Mouse (Mus musculus): Measurements from ENCODE around the gene Tec. TPM values are rescaled to one million over a fixed set of nuclear protein-coding genes. Genes with fewer than 3 reads are reported as not detected.

The Tec gene
- total RNA-seq, 2 experiments from 2014 or later, result 1.2 to 1.4 TPM

DNA sequence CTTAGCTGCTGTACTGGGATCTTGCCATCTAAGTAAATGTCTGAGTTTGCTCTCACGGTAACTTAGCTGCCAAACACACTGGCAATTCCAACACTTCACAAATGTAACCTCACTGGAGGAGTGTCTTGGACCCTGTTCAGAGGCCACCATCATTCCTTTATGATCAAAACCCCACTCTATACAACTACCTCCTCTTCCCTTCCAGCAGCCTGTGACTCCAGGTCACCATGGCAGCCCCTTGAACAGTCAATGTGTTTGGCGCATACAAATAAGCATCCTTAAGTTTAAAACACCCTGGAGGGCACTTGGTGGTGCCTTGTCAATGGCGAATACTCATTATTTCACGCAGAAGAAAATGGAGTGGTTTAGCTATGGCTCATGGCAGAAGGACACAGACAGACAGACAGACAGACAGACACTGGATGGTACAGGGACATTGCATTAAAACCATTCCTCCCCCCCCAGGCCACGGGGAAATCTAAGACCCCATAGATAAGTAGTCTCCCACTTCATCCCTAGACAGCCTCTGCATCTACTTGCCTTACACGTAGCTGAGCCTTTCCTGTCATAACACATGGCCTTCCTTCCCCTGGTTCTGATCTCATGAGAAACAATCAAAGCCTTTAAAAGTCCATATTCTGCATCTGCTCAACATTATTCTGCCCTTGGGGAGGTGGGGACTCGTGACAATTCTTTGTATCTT is 117.1 kb downstream of the Tec start:
- Histone ChIP-seq H3K4me3 (no peak overlapping the region), H3K27ac (no peak overlapping the region)
- intact Hi-C loops (cut with DNase I), result no loop called here
- DNase-seq, result no peak
- no peak for TF ChIP-seq CTCF (IDR thresholded peaks at IDR 0.05)

DNA sequence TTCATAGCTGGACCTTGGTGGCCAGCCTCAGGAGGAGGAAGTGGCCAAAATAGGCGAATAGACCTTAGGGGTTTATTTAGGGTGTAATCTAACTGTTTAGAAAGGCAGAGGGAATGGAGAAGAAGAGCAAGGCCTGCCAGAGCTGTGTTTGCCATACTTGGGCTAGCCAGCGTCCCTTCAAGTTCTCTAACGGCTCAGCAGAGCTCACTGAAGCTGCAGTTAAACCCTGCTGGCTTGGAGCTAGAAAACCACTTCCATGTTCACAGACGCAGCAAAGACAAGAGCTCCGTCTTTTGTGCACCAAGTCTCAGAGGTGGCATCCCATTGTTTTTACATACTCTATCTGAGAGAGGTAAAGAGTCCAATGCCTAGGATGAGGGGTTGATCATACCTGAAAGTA is 118.1 kb downstream of the Tec start:
- TF ChIP-seq CTCF (IDR thresholded peaks at IDR 0.05), result no peak
- H3K27ac ChIP-seq, result no peak overlapping the region
- no peak for DNase-seq
- intact Hi-C loops (cut with DNase I), result no loop called here
- H3K4me3 ChIP-seq, result no peak overlapping the region

DNA sequence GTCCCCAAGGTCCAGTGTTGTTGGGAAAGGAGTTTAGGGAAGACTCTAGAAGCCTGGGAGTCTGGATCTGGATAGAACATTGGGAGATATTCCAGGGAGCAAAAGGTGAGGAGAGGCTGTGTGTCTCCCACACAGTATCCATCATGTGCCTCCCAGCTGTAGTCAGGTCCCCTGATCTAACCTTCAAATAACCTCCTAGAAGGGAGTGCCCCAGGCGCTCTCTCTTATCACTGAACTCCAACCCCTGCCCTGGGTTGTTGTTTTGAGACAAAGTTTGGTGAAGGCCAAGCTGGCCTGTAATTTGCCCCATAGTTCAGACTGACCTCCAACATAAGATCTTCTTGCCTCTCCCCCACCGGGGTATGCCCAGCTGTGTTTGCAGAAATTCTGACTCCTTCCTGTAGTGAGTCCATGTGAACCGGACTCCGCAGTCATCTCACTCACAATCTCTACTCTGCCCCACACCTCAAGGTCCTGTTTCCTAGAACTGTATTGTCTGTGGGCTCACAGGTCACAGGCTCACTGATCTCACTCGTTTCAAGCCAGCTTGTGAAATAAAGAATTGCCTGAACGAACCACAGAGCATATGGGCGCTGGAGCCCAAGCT is 119.5 kb downstream of the Tec start:
- no peak overlapping the region for H3K4me3 ChIP-seq
- TF ChIP-seq CTCF (IDR thresholded peaks at IDR 0.05), result no peak
- no peak overlapping the region for H3K27ac ChIP-seq
- intact Hi-C loops (cut with DNase I), result no loop called here
- no peak for DNase-seq

DNA sequence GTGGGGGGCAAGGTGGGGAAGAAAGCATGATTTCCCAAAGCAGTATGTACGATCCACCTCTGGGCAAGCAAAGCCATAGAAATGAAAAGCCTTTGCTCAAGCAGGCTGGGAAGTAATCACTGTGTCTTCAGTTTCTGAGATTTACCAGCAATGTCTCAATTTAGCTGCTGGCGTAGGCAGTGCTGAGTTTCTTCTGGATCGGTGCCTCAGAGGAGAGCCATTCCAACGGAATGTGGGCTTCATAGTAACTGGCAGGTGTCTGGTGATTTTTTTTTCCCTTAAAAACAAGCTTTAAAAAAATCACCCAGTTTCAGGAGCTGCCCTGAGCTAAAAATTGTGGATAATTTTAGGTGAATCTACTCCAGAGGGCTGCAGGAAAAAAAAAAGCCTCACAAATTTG is 120.9 kb downstream of the Tec start:
- intact Hi-C loops (cut with DNase I), result no loop called here
- peak; percentile 17 for DNase-seq

DNA sequence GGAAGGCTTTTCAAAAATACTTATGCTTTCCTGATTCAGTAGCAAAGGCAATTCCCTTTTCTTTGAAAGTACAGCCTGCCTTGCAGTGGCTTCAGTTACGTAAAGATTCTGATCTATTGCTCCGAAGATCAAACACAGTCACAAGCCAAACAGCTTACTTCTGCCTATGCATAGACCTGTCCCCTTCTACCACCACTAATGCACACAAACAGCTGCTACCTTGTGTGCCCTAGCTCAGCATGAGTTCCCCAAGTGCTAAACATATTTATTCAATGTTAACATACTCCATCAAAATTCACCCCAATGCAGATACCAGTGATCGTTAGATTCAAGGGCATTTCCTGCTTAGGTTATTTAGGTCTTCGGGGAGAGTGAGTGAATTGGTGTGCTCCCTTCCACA is 121.8 kb downstream of the Tec start:
- H3K4me3 ChIP-seq, result no peak overlapping the region
- intact Hi-C loops (cut with DNase I), result no loop called here
- no peak for TF ChIP-seq CTCF (IDR thresholded peaks at IDR 0.05)
- no peak overlapping the region for H3K27ac ChIP-seq
- DNase-seq, result no peak

More for the DNA sequence above, 120.9 kb downstream of the Tec start:
- TF ChIP-seq CTCF (IDR thresholded peaks at IDR 0.05), result no peak
- H3K4me3 ChIP-seq, result no peak overlapping the region
- H3K27ac ChIP-seq, result no peak overlapping the region

DNA sequence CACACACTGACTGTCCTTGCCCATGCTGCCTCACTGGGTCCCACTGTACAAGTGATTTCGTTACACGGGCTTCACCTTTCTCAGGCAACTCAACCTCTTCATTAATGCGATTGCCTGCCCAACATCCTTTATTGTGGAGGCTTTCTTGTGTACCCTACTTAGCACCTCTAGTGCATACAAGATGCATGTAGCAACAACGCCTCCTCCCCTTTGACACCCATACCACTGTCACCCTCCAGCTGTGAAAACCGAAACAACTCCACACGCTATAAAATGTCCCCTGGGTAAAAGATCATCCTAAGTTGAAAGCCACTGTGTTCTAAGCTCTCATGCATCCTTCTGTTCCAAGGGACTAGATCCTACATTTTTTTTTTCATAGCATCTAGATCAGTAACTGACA is 125.2 kb downstream of the Tec start:
- no peak for DNase-seq
- no peak overlapping the region for H3K4me3 ChIP-seq
- intact Hi-C loops (cut with DNase I), result no loop called here
- no peak for TF ChIP-seq CTCF (IDR thresholded peaks at IDR 0.05)
- no peak overlapping the region for H3K27ac ChIP-seq

DNA sequence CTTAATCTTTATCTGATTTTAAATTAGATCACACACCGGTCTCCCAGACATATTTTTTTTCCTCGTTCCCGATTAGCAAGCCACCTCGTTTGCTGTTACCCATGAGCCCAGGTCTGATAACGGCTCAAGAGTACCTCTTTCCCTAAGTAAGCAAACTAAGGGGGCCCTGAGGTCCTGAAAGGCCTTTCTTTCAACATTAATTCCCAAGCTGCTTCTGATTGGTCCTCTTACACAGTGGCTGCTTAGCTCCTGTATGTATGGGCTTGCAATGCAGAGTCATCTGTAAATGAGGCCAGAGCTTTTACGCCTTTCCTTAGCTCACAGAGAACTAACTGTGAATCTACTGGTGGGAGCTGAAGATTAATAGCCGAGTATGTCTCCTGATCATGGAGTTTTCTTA is 131.4 kb downstream of the Tec start:
- no peak overlapping the region for H3K27ac ChIP-seq
- TF ChIP-seq CTCF (IDR thresholded peaks at IDR 0.05), result no peak
- H3K4me3 ChIP-seq, result no peak overlapping the region
- no peak for DNase-seq
- intact Hi-C loops (cut with DNase I), result no loop called here

DNA sequence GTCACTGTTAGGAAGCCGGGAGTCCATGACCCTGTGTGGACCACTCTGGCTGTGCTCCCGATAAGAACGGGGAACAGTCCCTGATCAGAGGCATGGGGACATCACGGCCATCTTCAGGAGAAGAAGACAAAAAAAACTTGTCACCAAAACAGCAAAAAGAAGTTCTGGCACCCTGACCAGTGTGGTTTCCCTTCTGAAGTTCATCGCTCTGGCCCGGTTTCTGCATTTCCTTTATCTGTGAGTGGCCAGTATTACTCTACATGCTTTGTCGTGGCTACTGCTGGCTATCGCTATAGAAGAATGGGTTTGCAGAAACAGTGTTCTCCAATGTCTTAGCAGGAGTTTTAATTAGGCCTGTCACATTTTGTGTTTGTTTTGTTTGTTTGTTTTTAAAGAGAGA is 131.8 kb downstream of the Tec start:
- DNase-seq, result no peak
- no peak overlapping the region for H3K27ac ChIP-seq
- intact Hi-C loops (cut with DNase I), result no loop called here
- no peak overlapping the region for H3K4me3 ChIP-seq
- no peak for TF ChIP-seq CTCF (IDR thresholded peaks at IDR 0.05)

DNA sequence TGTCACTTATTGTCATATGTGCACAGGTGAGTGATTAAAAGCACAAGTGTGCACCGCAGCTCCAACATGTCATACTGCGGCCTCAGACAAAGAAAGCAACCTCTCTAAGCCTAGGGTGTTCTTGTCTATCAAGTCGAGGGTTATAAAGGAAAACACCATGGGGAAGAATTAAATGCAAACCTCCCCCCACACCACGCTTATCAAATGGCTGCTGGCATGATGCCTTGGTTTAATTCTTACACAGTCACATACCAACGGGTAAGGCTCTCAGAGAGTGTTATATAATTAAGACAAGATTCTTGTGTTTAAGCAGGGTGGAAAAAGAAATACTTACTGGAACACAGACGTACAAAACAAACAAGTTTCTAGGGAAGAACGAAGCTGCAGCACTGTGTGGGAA is 132.5 kb downstream of the Tec start:
- Histone ChIP-seq H3K4me3 (no peak overlapping the region), H3K27ac (no peak overlapping the region)
- DNase-seq, result no peak
- TF ChIP-seq CTCF (IDR thresholded peaks at IDR 0.05), result no peak
- intact Hi-C loops (cut with DNase I), result no loop called here

DNA sequence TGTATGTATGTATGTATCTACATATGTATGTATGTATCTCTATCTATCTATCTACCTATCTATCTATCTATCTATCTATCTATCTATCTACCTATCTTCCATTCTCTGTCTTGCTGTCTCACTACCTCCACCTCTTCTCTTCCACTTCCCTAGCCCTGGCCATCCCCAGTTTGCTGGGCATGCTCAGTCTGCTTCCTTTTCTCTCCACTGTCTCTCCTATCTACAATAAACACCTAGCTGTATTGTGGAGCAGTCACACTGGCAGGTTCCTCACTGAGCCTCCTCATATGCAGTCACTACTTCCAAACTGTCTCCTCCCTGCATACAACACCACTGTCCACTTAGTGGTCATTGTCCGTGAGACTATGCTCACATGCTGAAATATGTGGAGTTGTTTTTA is 135.4 kb downstream of the Tec start:
- TF ChIP-seq CTCF (IDR thresholded peaks at IDR 0.05), result no peak
- no peak for DNase-seq
- intact Hi-C loops (cut with DNase I), result no loop called here
- H3K4me3 ChIP-seq, result no peak overlapping the region
- H3K27ac ChIP-seq, result no peak overlapping the region

DNA sequence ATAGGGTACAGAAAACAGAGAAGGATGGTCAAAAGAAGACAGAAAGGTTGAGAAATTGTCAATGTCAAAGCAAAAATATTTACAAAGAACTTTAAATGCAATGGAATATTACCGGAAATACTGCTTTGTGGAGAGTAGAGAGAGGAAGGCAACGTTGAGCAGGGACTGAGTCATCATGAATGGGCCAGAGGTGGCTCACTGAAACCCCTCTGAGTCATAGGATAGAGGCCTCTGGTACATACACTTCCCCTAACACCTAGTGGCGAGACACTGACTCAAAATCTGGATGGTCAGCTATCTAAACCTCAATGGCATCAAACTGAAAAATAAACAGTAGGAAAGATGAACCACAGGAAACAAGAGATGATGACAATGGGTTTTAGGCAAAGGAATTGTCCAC is 142.9 kb downstream of the Tec start:
- no peak for DNase-seq
- TF ChIP-seq CTCF (IDR thresholded peaks at IDR 0.05), result no peak
- Histone ChIP-seq H3K27ac (no peak overlapping the region), H3K4me3 (no peak overlapping the region)
- intact Hi-C loops (cut with DNase I), result no loop called here

DNA sequence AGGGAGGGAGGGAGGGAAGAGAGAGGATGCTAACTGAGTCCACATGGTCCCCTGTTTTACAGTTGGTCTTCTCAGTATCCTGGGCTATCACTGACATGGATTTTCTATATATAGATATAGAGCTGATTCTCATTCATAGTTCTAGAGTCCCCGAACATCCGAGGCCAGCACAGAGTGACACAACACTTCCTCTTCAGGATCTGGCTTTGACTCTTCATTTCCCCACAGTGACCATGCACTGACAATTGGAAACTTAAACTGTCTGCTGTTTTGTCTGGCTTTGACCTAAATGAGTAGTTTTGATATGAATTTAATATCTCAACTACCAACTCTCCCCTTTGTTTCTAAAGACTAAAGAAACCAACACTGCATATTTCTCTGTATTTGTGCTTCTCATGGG is 144.9 kb downstream of the Tec start:
- Histone ChIP-seq H3K4me3 (no peak overlapping the region), H3K27ac (no peak overlapping the region)
- TF ChIP-seq CTCF (IDR thresholded peaks at IDR 0.05), result no peak
- intact Hi-C loops (cut with DNase I), result no loop called here
- DNase-seq, result no peak

DNA sequence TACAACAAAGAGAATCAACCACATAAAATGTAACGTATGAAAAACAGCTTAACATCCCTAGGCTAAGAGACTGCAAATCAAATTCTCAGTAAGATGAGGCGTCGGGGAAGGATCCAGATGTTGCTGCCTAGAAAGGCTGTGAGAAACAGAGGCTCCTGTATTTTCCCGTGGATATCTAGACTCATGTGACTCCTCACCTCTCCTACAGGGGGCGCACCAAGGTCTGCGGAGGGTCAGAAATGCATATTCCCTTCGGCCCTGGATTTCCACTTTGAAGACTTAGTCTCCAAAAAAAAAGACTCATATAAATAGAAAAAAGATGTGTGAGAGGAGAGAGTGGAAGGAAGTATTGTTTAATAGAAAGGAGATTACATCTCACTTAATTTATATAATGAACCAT is 147.7 kb downstream of the Tec start:
- intact Hi-C loops (cut with DNase I), result no loop called here
- TF ChIP-seq CTCF (IDR thresholded peaks at IDR 0.05), result peak; percentile 39
- no peak overlapping the region for H3K27ac ChIP-seq
- no peak for DNase-seq
- H3K4me3 ChIP-seq, result no peak overlapping the region

Measured in gastrocnemius, adult 2 months (tissue).